Mouse (Mus musculus): ENCODE results near the gene Gm10031. TPM values are rescaled to one million over a fixed set of nuclear protein-coding genes. Genes with fewer than 3 reads are reported as not detected.

Gene Gm10031
- polyA plus RNA-seq, 1 experiment: 3.6 TPM

GRCm38 (mm10) chr1:156558950-156559640, 35.3 kb downstream of the Gm10031 start:
- H3ac ChIP-seq (ENCODE audit: control insufficient read depth, insufficient read length): peak overlapping the region; percentile 90
- no peak for TF ChIP-seq REST (IDR thresholded peaks at IDR 0.05; ENCODE audit: insufficient read depth, insufficient read length)
- no peak for TF ChIP-seq CEBPB (IDR thresholded peaks at IDR 0.05; ENCODE audit: insufficient read depth, poor library complexity, severe bottlenecking)
- TF ChIP-seq MYOG (IDR thresholded peaks at IDR 0.05; ENCODE audit: control insufficient read depth in 1 of 3, insufficient read depth in 1 of 3, insufficient read length in 2 of 3, low read depth in 2 of 3): no peak
- TF ChIP-seq E2F4 (IDR thresholded peaks at IDR 0.05; ENCODE audit: insufficient read depth): no peak
- no peak for TF ChIP-seq TCF3 (IDR thresholded peaks at IDR 0.05; ENCODE audit: insufficient read length, low read depth)
- no peak for TF ChIP-seq TCF12 (IDR thresholded peaks at IDR 0.05; ENCODE audit: insufficient read depth, poor library complexity, severe bottlenecking)
- TF ChIP-seq POLR2A (IDR thresholded peaks at IDR 0.05; ENCODE audit: insufficient read length, low read depth): peak; percentile 17
- TF ChIP-seq MAX (IDR thresholded peaks at IDR 0.05; ENCODE audit: low read depth): no peak
- no peak for TF ChIP-seq USF1 (IDR thresholded peaks at IDR 0.05; ENCODE audit: low read depth)
- H3K79me2 ChIP-seq (ENCODE audit: control insufficient read depth, insufficient read depth): peaks cover 46% of the 10 kb centered on the region
- H3K4me2 ChIP-seq (ENCODE audit: low read depth): peak overlapping the region; percentile 79
- H3K36me3 ChIP-seq (ENCODE audit: control insufficient read depth, insufficient read depth): peaks cover 3% of the 10 kb centered on the region
- peak overlapping the region; percentile 66 for H3K4me3 ChIP-seq
- H3K27me3 ChIP-seq (ENCODE audit: control insufficient read depth, insufficient read depth, insufficient read length): no peaks in the 10 kb centered on the region

DNA sequence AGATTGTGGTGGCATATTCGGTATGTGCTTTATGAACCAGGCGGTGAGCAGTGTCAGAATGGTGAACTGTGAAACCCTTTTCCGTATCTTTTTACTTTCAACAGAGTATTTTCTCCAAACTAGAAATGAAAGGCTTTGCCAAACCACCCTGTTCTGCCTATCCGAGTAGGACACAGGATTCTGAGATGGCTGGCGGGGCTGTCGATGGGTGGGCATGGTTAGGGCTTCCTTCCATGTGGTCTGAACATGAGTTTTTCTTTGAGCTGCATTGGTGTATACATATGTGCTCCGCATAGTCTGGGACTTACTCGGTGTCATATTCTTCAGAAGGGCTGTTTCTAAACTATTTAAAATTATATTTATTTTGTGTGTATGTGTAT, 35.8 kb downstream of the Gm10031 start:
- Histone ChIP-seq H3K4me3 (peak overlapping the region; percentile 66), H3K27me3 (ENCODE audit: control insufficient read depth, insufficient read depth, insufficient read length) (no peaks in the 10 kb centered on the region), H3K4me2 (ENCODE audit: low read depth) (peak overlapping the region; percentile 79), H3ac (ENCODE audit: control insufficient read depth, insufficient read length) (peak overlapping the region; percentile 90), H3K36me3 (ENCODE audit: control insufficient read depth, insufficient read depth) (peaks cover 8% of the 10 kb centered on the region), H3K79me2 (ENCODE audit: control insufficient read depth, insufficient read depth) (peaks cover 51% of the 10 kb centered on the region)
- TF ChIP-seq CEBPB (IDR thresholded peaks at IDR 0.05; ENCODE audit: insufficient read depth, poor library complexity, severe bottlenecking): no peak
- no peak for TF ChIP-seq TCF3 (IDR thresholded peaks at IDR 0.05; ENCODE audit: insufficient read length, low read depth)
- no peak for TF ChIP-seq TCF12 (IDR thresholded peaks at IDR 0.05; ENCODE audit: insufficient read depth, poor library complexity, severe bottlenecking)
- TF ChIP-seq POLR2A (IDR thresholded peaks at IDR 0.05; ENCODE audit: insufficient read length, low read depth): no peak
- TF ChIP-seq USF1 (IDR thresholded peaks at IDR 0.05; ENCODE audit: low read depth): no peak
- TF ChIP-seq MYOG (IDR thresholded peaks at IDR 0.05; ENCODE audit: control insufficient read depth in 1 of 3, insufficient read depth in 1 of 3, insufficient read length in 2 of 3, low read depth in 2 of 3): no peak
- TF ChIP-seq MAX (IDR thresholded peaks at IDR 0.05; ENCODE audit: low read depth): no peak

DNA sequence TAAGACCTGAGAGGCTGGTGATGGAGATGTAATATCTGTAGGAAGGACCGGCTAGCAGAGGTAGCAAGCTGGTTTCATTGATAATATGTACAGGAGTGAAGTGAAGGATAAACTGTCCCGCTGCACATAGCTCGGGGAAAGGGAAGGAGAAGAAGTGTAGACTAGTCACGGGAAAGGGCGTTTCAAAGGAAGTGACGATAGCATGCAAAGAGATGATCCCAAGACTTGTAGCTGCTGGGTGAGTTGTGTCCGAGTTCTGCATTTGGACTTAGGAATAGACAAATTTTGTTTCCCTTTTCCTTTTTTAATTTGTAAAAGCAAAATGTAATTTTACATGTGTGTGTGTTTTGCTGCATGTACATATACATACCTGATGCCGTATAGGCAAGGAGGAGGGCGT, 36.7 kb downstream of the Gm10031 start:
- Histone ChIP-seq H3K4me3 (no peak overlapping the region), H3ac (ENCODE audit: control insufficient read depth, insufficient read length) (no peak overlapping the region), H3K4me2 (ENCODE audit: low read depth) (peak overlapping the region; percentile 79), H3K27me3 (ENCODE audit: control insufficient read depth, insufficient read depth, insufficient read length) (no peaks in the 10 kb centered on the region), H3K36me3 (ENCODE audit: control insufficient read depth, insufficient read depth) (peaks cover 12% of the 10 kb centered on the region), H3K79me2 (ENCODE audit: control insufficient read depth, insufficient read depth) (peaks cover 60% of the 10 kb centered on the region)
- no peak for TF ChIP-seq USF1 (IDR thresholded peaks at IDR 0.05; ENCODE audit: low read depth)
- no peak for TF ChIP-seq POLR2A (IDR thresholded peaks at IDR 0.05; ENCODE audit: insufficient read length, low read depth)
- TF ChIP-seq CEBPB (IDR thresholded peaks at IDR 0.05; ENCODE audit: insufficient read depth, poor library complexity, severe bottlenecking): no peak
- no peak for TF ChIP-seq POLR2AphosphoS2 (IDR thresholded peaks at IDR 0.05; ENCODE audit: insufficient read length, low read depth)
- no peak for TF ChIP-seq REST (IDR thresholded peaks at IDR 0.05; ENCODE audit: insufficient read depth, insufficient read length)
- TF ChIP-seq MYOG (IDR thresholded peaks at IDR 0.05; ENCODE audit: control insufficient read depth in 1 of 3, insufficient read depth in 1 of 3, insufficient read length in 2 of 3, low read depth in 2 of 3): no peak
- TF ChIP-seq SRF (IDR thresholded peaks at IDR 0.05; ENCODE audit: control insufficient read depth, insufficient read length, low read depth): no peak
- no peak for TF ChIP-seq TCF3 (IDR thresholded peaks at IDR 0.05; ENCODE audit: insufficient read length, low read depth)
- no peak for TF ChIP-seq MYOD1 (IDR thresholded peaks at IDR 0.05; ENCODE audit: control insufficient read depth in 1 of 3, insufficient read length in 2 of 3, low read depth in 2 of 3)
- no peak for TF ChIP-seq MAX (IDR thresholded peaks at IDR 0.05; ENCODE audit: low read depth)
- no peak for TF ChIP-seq E2F4 (IDR thresholded peaks at IDR 0.05; ENCODE audit: insufficient read depth)
- no peak for TF ChIP-seq TCF12 (IDR thresholded peaks at IDR 0.05; ENCODE audit: insufficient read depth, poor library complexity, severe bottlenecking)

- no peak overlapping the region for H3K4me2 ChIP-seq (ENCODE audit: low read depth)
- no peak overlapping the region for H3K4me3 ChIP-seq
- H3K36me3 ChIP-seq (ENCODE audit: control insufficient read depth, insufficient read depth): peaks cover 12% of the 10 kb centered on the region
- TF ChIP-seq MYOG (IDR thresholded peaks at IDR 0.05; ENCODE audit: control insufficient read depth in 1 of 3, insufficient read depth in 1 of 3, insufficient read length in 2 of 3, low read depth in 2 of 3) (no peak), MAX (IDR thresholded peaks at IDR 0.05; ENCODE audit: low read depth) (no peak), TCF12 (IDR thresholded peaks at IDR 0.05; ENCODE audit: insufficient read depth, poor library complexity, severe bottlenecking) (no peak)
- no peaks in the 10 kb centered on the region for H3K27me3 ChIP-seq (ENCODE audit: control insufficient read depth, insufficient read depth, insufficient read length)
- H3K79me2 ChIP-seq (ENCODE audit: control insufficient read depth, insufficient read depth): peaks cover 97% of the 10 kb centered on the region
- no peak overlapping the region for H3ac ChIP-seq (ENCODE audit: control insufficient read depth, insufficient read length)
These were observed 41.5 kb downstream of the Gm10031 start for GRCm38 (mm10) chr1:156565328-156565727.

DNA sequence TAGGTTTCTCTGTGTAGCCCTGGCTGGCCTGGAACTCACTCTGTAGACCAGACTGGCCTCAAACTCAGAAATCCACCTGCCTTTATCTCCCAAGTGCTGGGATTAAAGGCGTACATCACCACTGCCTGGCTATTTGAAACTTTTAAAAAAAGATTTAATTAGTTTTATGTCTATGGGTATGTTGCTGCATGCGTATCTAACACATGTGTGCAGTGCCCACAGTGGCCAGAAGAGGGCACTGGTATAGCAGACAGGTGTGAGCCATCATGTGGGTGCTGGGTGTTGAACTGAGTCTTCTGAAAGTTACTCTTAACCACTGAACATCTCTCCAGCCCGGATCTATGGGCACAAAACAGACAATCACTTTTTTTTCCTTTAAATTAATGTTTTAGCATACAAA, 42.3 kb downstream of the Gm10031 start:
- peaks cover 97% of the 10 kb centered on the region for H3K79me2 ChIP-seq (ENCODE audit: control insufficient read depth, insufficient read depth)
- no peak for TF ChIP-seq POLR2A (IDR thresholded peaks at IDR 0.05; ENCODE audit: insufficient read length, low read depth)
- no peak for TF ChIP-seq E2F4 (IDR thresholded peaks at IDR 0.05; ENCODE audit: insufficient read depth)
- TF ChIP-seq POLR2AphosphoS2 (IDR thresholded peaks at IDR 0.05; ENCODE audit: insufficient read length, low read depth): no peak
- TF ChIP-seq TCF12 (IDR thresholded peaks at IDR 0.05; ENCODE audit: insufficient read depth, poor library complexity, severe bottlenecking): no peak
- TF ChIP-seq CEBPB (IDR thresholded peaks at IDR 0.05; ENCODE audit: insufficient read depth, poor library complexity, severe bottlenecking): no peak
- no peak for TF ChIP-seq MYOG (IDR thresholded peaks at IDR 0.05; ENCODE audit: control insufficient read depth in 1 of 3, insufficient read depth in 1 of 3, insufficient read length in 2 of 3, low read depth in 2 of 3)
- TF ChIP-seq SRF (IDR thresholded peaks at IDR 0.05; ENCODE audit: control insufficient read depth, insufficient read length, low read depth): no peak
- no peak for TF ChIP-seq USF1 (IDR thresholded peaks at IDR 0.05; ENCODE audit: low read depth)
- no peak for TF ChIP-seq MAX (IDR thresholded peaks at IDR 0.05; ENCODE audit: low read depth)
- TF ChIP-seq REST (IDR thresholded peaks at IDR 0.05; ENCODE audit: insufficient read depth, insufficient read length): no peak
- H3K36me3 ChIP-seq (ENCODE audit: control insufficient read depth, insufficient read depth): peaks cover 12% of the 10 kb centered on the region
- no peak overlapping the region for H3K4me2 ChIP-seq (ENCODE audit: low read depth)
- H3ac ChIP-seq (ENCODE audit: control insufficient read depth, insufficient read length): no peak overlapping the region
- no peaks in the 10 kb centered on the region for H3K27me3 ChIP-seq (ENCODE audit: control insufficient read depth, insufficient read depth, insufficient read length)
- no peak overlapping the region for H3K4me3 ChIP-seq

Data from myocyte (in vitro differentiated cells).